Mouse (Mus musculus): Measurements from ENCODE around the gene 9530077C05Rik. TPM values are rescaled to one million over a fixed set of nuclear protein-coding genes. Genes with fewer than 3 reads are reported as not detected.

Gene 9530077C05Rik
- polyA plus RNA-seq, 1 experiment, result 0.72 TPM

GRCm38 (mm10) chr9:22405414-22405813 lies 5.9 kb upstream of the 9530077C05Rik start:
- no peak for TF ChIP-seq GATA1 (IDR thresholded peaks at IDR 0.05; ENCODE audit: low read length)

GRCm38 (mm10) chr9:22409501-22409900 lies 1.8 kb upstream of the 9530077C05Rik start:
- no peak for TF ChIP-seq GATA1 (IDR thresholded peaks at IDR 0.05; ENCODE audit: low read length)

GRCm38 (mm10) chr9:22416187-22416586 lies 4.9 kb downstream of the 9530077C05Rik start:
- TF ChIP-seq GATA1 (IDR thresholded peaks at IDR 0.05; ENCODE audit: low read length), result no peak

- no peak for TF ChIP-seq GATA1 (IDR thresholded peaks at IDR 0.05; ENCODE audit: low read length)
These were observed 6.2 kb downstream of the 9530077C05Rik start for GRCm38 (mm10) chr9:22417547-22417946.

- no peak for TF ChIP-seq GATA1 (IDR thresholded peaks at IDR 0.05; ENCODE audit: low read length)
These were observed 8.6 kb downstream of the 9530077C05Rik start for GRCm38 (mm10) chr9:22419877-22420276.

- no peak for TF ChIP-seq GATA1 (IDR thresholded peaks at IDR 0.05; ENCODE audit: low read length)
These were observed 9.2 kb downstream of the 9530077C05Rik start for GRCm38 (mm10) chr9:22420491-22420890.

GRCm38 (mm10) chr9:22422559-22422958 lies 11.2 kb downstream of the 9530077C05Rik start:
- TF ChIP-seq GATA1 (IDR thresholded peaks at IDR 0.05; ENCODE audit: low read length), result no peak

- no peak for TF ChIP-seq GATA1 (IDR thresholded peaks at IDR 0.05; ENCODE audit: low read length)
These were observed 12.2 kb downstream of the 9530077C05Rik start for GRCm38 (mm10) chr9:22423507-22423906.

- no peak for TF ChIP-seq GATA1 (IDR thresholded peaks at IDR 0.05; ENCODE audit: low read length)
These were observed 12.9 kb downstream of the 9530077C05Rik start for GRCm38 (mm10) chr9:22424196-22424595.

GRCm38 (mm10) chr9:22424719-22425118 lies 13.4 kb downstream of the 9530077C05Rik start:
- no peak for TF ChIP-seq GATA1 (IDR thresholded peaks at IDR 0.05; ENCODE audit: low read length)

- no peak for TF ChIP-seq GATA1 (IDR thresholded peaks at IDR 0.05; ENCODE audit: low read length)
These were observed 16.8 kb downstream of the 9530077C05Rik start for GRCm38 (mm10) chr9:22428028-22428665.

- TF ChIP-seq GATA1 (IDR thresholded peaks at IDR 0.05; ENCODE audit: low read length), result no peak
These were observed 17.5 kb downstream of the 9530077C05Rik start for GRCm38 (mm10) chr9:22428666-22429410.

- no peak for TF ChIP-seq GATA1 (IDR thresholded peaks at IDR 0.05; ENCODE audit: low read length)
These were observed 18.4 kb downstream of the 9530077C05Rik start for GRCm38 (mm10) chr9:22429533-22430241.

- TF ChIP-seq GATA1 (IDR thresholded peaks at IDR 0.05; ENCODE audit: low read length), result no peak
These were observed 19.1 kb downstream of the 9530077C05Rik start for GRCm38 (mm10) chr9:22430315-22430840.

GRCm38 (mm10) chr9:22433221-22433620 lies 21.9 kb downstream of the 9530077C05Rik start:
- TF ChIP-seq GATA1 (IDR thresholded peaks at IDR 0.05; ENCODE audit: low read length), result no peak

- TF ChIP-seq GATA1 (IDR thresholded peaks at IDR 0.05; ENCODE audit: low read length), result no peak
These were observed 22.8 kb downstream of the 9530077C05Rik start for GRCm38 (mm10) chr9:22434101-22434500.

Measured in G1E-ER4 (cell line).